Mouse (Mus musculus) heart, embryonic 11.5 days (tissue): ENCODE measurements around the gene Slc35e3. TPM values are rescaled to one million over a fixed set of nuclear protein-coding genes. Genes with fewer than 3 reads are reported as not detected.

Experiments used
- ATAC-seq: fragments of 200-750 bp; cut with Nextera tagmentation; replicated peaks from 2 replicates; pipeline ENCODE4 v1.8.0; 2017; ENCODE audit warnings: moderate library complexity; ENCODE audit not compliant: insufficient number of reproducible peaks, low FRiP score, low TSS enrichment
- H3K27ac ChIP-seq: fragments of 300-500 bp; sonication (generic); 2 replicates; pipeline ENCODE4 v1.5.1; 2014; ENCODE audit warnings: mild to moderate bottlenecking, low read depth, low read length
- H3K27me3 ChIP-seq: fragments of 300-500 bp; sonication (generic); 2 replicates; pipeline ENCODE4 v1.6.1; 2014; ENCODE audit warnings: mild to moderate bottlenecking, low read length, mixed read lengths; ENCODE audit not compliant: control insufficient read depth, insufficient read depth
- H3K36me3 ChIP-seq: fragments of 300-500 bp; sonication (generic); 2 replicates; pipeline ENCODE4 v1.6.1; 2014; ENCODE audit warnings: mild to moderate bottlenecking, low read length, moderate library complexity, mixed read lengths; ENCODE audit not compliant: control insufficient read depth, insufficient read depth
- H3K4me1 ChIP-seq: fragments of 300-500 bp; sonication (generic); 2 replicates; pipeline ENCODE4 v1.6.1; 2014; ENCODE audit warnings: low read length; ENCODE audit not compliant: control insufficient read depth, insufficient read depth
- H3K4me2 ChIP-seq: fragments of 300-500 bp; sonication (generic); 2 replicates; pipeline ENCODE4 v1.6.1; 2014; ENCODE audit warnings: mild to moderate bottlenecking, moderate library complexity
- H3K4me3 ChIP-seq: fragments of 300-500 bp; sonication (generic); 2 replicates; pipeline ENCODE4 v1.5.1; 2014; ENCODE audit warnings: low read depth, low read length
- H3K9ac ChIP-seq: fragments of 300-500 bp; sonication (generic); 2 replicates; pipeline ENCODE4 v1.6.1; 2014; ENCODE audit warnings: mild to moderate bottlenecking, low read depth, low read length, moderate library complexity
- H3K9me3 ChIP-seq: fragments of 300-500 bp; sonication (generic); replicated peaks from 2 replicates; pipeline ENCODE4 v1.6.1; 2016; ENCODE audit warnings: low read length; ENCODE audit not compliant: control insufficient read depth
- WGBS: fragments of 180-500 bp; shearing (Covaris S2); extraction: QIAGEN DNeasy Blood & Tissue Kit; methylation state at CpG from one replicate; pipeline ENCODE4 v1.1.7; 2014; ENCODE audit not compliant: insufficient replicate concordance; 5-methylcytosine and 5-hydroxymethylcytosine counted together
- polyA plus RNA-seq: library from polyadenylated mRNA; unstranded; fragments of >200 nt; fragmentation: Nextera tagmentation; extraction: Ambion mirVana; gene quantifications from 2 replicates; pipeline ENCODE4 v1.2.1, GENCODE M21; 2014

The Slc35e3 gene
- polyA plus RNA-seq, 1 experiment from 2014 or later: 6.9 TPM

GRCm38 (mm10) chr10:117753711-117754608, 7.8 kb upstream of the Slc35e3 start:
- no peaks in the 10 kb centered on the region for H3K27me3 ChIP-seq
- H3K9me3 ChIP-seq: no peaks in the 10 kb centered on the region
- H3K36me3 ChIP-seq: peaks cover 47% of the 10 kb centered on the region
- no peak for ATAC-seq
- no peak overlapping the region for H3K9ac ChIP-seq
- no peaks in the 10 kb centered on the region for H3K4me1 ChIP-seq
- H3K27ac ChIP-seq: no peak overlapping the region
- WGBS: 91% methylated on average over 8 of the region's 8 CpGs
- H3K4me3 ChIP-seq: no peak overlapping the region
- H3K4me2 ChIP-seq: no peak overlapping the region

DNA sequence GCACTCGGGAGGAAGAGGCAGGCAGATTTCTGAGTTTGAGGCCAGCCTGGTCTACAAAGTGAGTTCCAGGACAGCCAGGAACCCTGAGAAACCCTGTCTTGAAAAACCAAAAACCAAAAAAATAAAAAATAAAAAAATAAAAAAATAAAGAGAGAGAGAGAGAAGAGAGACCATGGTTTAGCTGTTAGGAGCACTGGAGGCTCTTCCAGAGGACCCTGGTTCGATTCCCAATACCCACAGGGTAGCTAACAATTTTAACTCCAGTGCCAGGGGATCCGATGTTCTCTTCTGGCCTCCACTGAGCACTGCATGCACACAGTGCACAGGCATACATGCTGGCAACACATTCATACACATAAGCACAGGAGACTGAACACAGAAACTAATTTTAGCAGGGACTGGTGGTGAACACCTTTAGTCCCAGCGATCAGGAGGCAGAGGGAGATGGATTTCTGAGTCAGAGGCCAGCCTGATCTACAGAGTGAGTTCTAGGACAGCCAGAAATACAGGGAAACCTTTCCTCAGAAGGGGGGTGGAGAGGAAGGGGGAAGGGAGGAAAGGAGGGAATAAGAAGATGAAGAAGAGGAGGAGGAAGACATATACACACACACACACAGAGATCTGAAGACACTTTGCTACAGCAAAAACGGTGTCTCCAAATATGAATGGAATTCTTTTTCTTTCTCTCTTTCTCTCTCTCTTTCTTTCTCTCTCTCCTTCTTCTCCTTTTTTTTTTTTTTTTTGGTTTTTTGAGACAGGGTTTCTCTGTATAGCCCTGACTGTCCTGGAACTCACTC, 6.9 kb upstream of the Slc35e3 start:
- Histone ChIP-seq H3K27me3 (no peaks in the 10 kb centered on the region), H3K4me1 (no peaks in the 10 kb centered on the region), H3K36me3 (peaks cover 38% of the 10 kb centered on the region), H3K4me3 (no peak overlapping the region), H3K27ac (no peak overlapping the region), H3K4me2 (no peak overlapping the region), H3K9me3 (no peaks in the 10 kb centered on the region), H3K9ac (no peak overlapping the region)
- 91% methylated on average over 5 of the region's 5 CpGs for WGBS
- ATAC-seq: no peak

GRCm38 (mm10) chr10:117752304-117752821, 6.2 kb upstream of the Slc35e3 start:
- Histone ChIP-seq H3K4me2 (no peak overlapping the region), H3K9me3 (no peaks in the 10 kb centered on the region), H3K27ac (no peak overlapping the region), H3K27me3 (no peaks in the 10 kb centered on the region), H3K36me3 (peaks cover 35% of the 10 kb centered on the region), H3K4me1 (no peaks in the 10 kb centered on the region), H3K9ac (no peak overlapping the region), H3K4me3 (no peak overlapping the region)
- WGBS: 94% methylated on average over 7 of the region's 7 CpGs
- ATAC-seq: no peak

DNA sequence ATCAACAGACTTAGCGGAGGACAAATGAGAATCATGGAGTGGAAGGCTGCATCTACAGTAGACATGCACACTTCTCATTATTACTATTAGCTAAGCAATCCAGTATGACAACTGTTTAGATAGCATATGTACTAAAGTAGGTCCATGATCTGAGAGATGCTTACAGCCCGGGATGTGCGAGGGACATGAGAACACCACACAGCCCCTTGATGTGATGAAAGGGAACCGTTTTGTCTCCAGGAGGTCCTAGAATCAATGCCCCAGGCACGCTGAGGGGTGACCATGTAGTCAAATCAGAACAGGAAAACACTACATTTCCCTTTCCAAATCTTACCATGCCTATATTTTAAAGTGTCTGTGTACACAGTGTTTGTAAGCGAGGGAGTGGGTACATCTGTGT, 5.6 kb upstream of the Slc35e3 start:
- 96% methylated on average over 6 of the region's 6 CpGs for WGBS

GRCm38 (mm10) chr10:117751282-117751610, 5.1 kb upstream of the Slc35e3 start:
- H3K27ac ChIP-seq: no peak overlapping the region
- H3K27me3 ChIP-seq: no peaks in the 10 kb centered on the region
- 97% methylated on average over 14 of the region's 14 CpGs for WGBS
- H3K9ac ChIP-seq: no peak overlapping the region
- no peaks in the 10 kb centered on the region for H3K9me3 ChIP-seq
- peaks cover 29% of the 10 kb centered on the region for H3K36me3 ChIP-seq
- no peaks in the 10 kb centered on the region for H3K4me1 ChIP-seq
- ATAC-seq: no peak
- no peak overlapping the region for H3K4me2 ChIP-seq
- no peak overlapping the region for H3K4me3 ChIP-seq

More for the DNA sequence above, 5.6 kb upstream of the Slc35e3 start:
- H3K27me3 ChIP-seq: no peaks in the 10 kb centered on the region
- ATAC-seq: no peak
- H3K4me2 ChIP-seq: no peak overlapping the region
- no peak overlapping the region for H3K4me3 ChIP-seq
- H3K9ac ChIP-seq: no peak overlapping the region
- H3K36me3 ChIP-seq: peaks cover 31% of the 10 kb centered on the region
- H3K9me3 ChIP-seq: no peaks in the 10 kb centered on the region
- no peaks in the 10 kb centered on the region for H3K4me1 ChIP-seq
- no peak overlapping the region for H3K27ac ChIP-seq

GRCm38 (mm10) chr10:117750529-117751281, 4.5 kb upstream of the Slc35e3 start:
- Histone ChIP-seq H3K9ac (no peak overlapping the region), H3K27ac (no peak overlapping the region), H3K4me1 (no peaks in the 10 kb centered on the region), H3K27me3 (no peaks in the 10 kb centered on the region), H3K36me3 (peaks cover 24% of the 10 kb centered on the region), H3K9me3 (no peaks in the 10 kb centered on the region), H3K4me3 (no peak overlapping the region), H3K4me2 (no peak overlapping the region)
- ATAC-seq: no peak
- 96% methylated on average over 5 of the region's 5 CpGs for WGBS

- WGBS: 94% methylated on average over 14 of the region's 14 CpGs
- no peak for ATAC-seq
- Histone ChIP-seq H3K27me3 (no peaks in the 10 kb centered on the region), H3K4me3 (no peak overlapping the region), H3K9me3 (no peaks in the 10 kb centered on the region), H3K36me3 (peaks cover 21% of the 10 kb centered on the region), H3K4me2 (no peak overlapping the region), H3K27ac (no peak overlapping the region), H3K4me1 (no peaks in the 10 kb centered on the region), H3K9ac (no peak overlapping the region)
Measured at GRCm38 (mm10) chr10:117749787-117750343, 3.7 kb upstream of the Slc35e3 start.

GRCm38 (mm10) chr10:117749050-117749686, 3.0 kb upstream of the Slc35e3 start:
- H3K36me3 ChIP-seq: peaks cover 19% of the 10 kb centered on the region
- no peaks in the 10 kb centered on the region for H3K9me3 ChIP-seq
- no peak overlapping the region for H3K4me2 ChIP-seq
- WGBS: 95% methylated on average over 10 of the region's 10 CpGs
- no peak for ATAC-seq
- H3K27ac ChIP-seq: no peak overlapping the region
- H3K27me3 ChIP-seq: no peaks in the 10 kb centered on the region
- no peaks in the 10 kb centered on the region for H3K4me1 ChIP-seq
- H3K9ac ChIP-seq: no peak overlapping the region
- no peak overlapping the region for H3K4me3 ChIP-seq
